Comparison of ENCODE assay signal across 14 mouse cellular contexts in genomic region chr3:30725514-30725913, GRCm38 (mm10). TPM values are rescaled to one million over a fixed set of nuclear protein-coding genes. Genes with fewer than 3 reads are reported as not detected.
DNase-seq lines count a peak whose midpoint lies in the region; ATAC-seq and TF ChIP-seq lines count a peak whose summit lies in the region.
"Had no signal": no experiment of that assay in that cellular context is flagged by ENCODE, and none has a peak within 500 bp of the region (broad histone marks: within the 10 kb centered on the region; RNA-seq: fewer than 3 reads in every experiment).

No protein-coding gene starts in this region.

- H3K27me3 ChIP-seq in heart, embryonic 10.5 days (ENCODE audit: insufficient read depth, poor library complexity, severe bottlenecking), result no peaks in the 10 kb centered on the region
- no peaks in the 10 kb centered on the region for H3K27me3 ChIP-seq in MEL (ENCODE audit: control insufficient read depth in 1 of 2, insufficient read depth in 2 of 2, low read length in 2 of 2)
- H3K27me3 ChIP-seq: limb, embryonic 12.5 days; midbrain, embryonic 13.5 days had no signal

- peak; percentile 87 for ATAC-seq in megakaryocyte progenitor cell, adult 5-6 weeks (replicated peaks; ENCODE audit: poor library complexity)
- no peak for ATAC-seq in frontal cortex, adult (ENCODE audit: low TSS enrichment)
- ATAC-seq: inflammation-experienced regulatory T-cells, adult 6 months; midbrain, embryonic 13.5 days had no signal

- no peaks in the 10 kb centered on the region for H3K79me2 ChIP-seq in MEL (ENCODE audit: control insufficient read depth, insufficient read depth, low read length, poor library complexity)

- H3K4me1 ChIP-seq in heart, embryonic 10.5 days, result 0 out of 2 replicates have a peak, but pooled peaks cover 3% of the 10 kb centered on the region
- peaks cover 5 to 7% of the 10 kb centered on the region in 2 experiments for H3K4me1 ChIP-seq in MEL (ENCODE audit: control insufficient read depth in 1 of 2, insufficient read depth in 2 of 2, low read length in 2 of 2)
- H3K4me1 ChIP-seq: limb, embryonic 12.5 days; midbrain, embryonic 13.5 days had no signal

- TF ChIP-seq CTCF in MEL (IDR thresholded peaks at IDR 0.05 in 2 of 3, conservative IDR thresholded peaks at IDR 0.05 in 1 of 3; ENCODE audit: control insufficient read depth in 1 of 3, insufficient read depth in 1 of 3, low read depth in 2 of 3, low read length in 3 of 3, poor library complexity in 1 of 3, severe bottlenecking in 1 of 3), result peak; percentile 45 to 65 (median 61)

- no peak for TF ChIP-seq POLR2A in MEL (IDR thresholded peaks at IDR 0.05; ENCODE audit: control insufficient read depth in 1 of 2, insufficient read depth in 1 of 2, low read depth in 1 of 2, low read length in 2 of 2, poor library complexity in 1 of 2)

- TF ChIP-seq EP300 in MEL (IDR thresholded peaks at IDR 0.05; ENCODE audit: low read depth in 1 of 2, low read length in 2 of 2), result no peak

- H3K9me3 ChIP-seq in heart, embryonic 10.5 days, result no peaks in the 10 kb centered on the region
- H3K9me3 ChIP-seq in MEL (replicated peaks; ENCODE audit: insufficient read depth, low read length), result no peaks in the 10 kb centered on the region
- H3K9me3 ChIP-seq: limb, embryonic 12.5 days; midbrain, embryonic 13.5 days had no signal

- WGBS in heart, embryonic 10.5 days, result 75% methylated on average over 7 of the region's 7 CpGs

- H3K27ac ChIP-seq in heart, embryonic 10.5 days, result no peak overlapping the region
- H3K27ac ChIP-seq in MEL (ENCODE audit: control insufficient read depth, low read depth, low read length), result no peak overlapping the region
- H3K27ac ChIP-seq: limb, embryonic 12.5 days; midbrain, embryonic 13.5 days had no signal

- no peak overlapping the region for H3K9ac ChIP-seq in MEL (ENCODE audit: control insufficient read depth, low read depth, low read length, poor library complexity, severe bottlenecking)
- H3K9ac ChIP-seq: limb, embryonic 12.5 days; midbrain, embryonic 13.5 days had no signal

- no peak overlapping the region for H3K4me3 ChIP-seq in heart, embryonic 10.5 days
- no peak overlapping the region for H3K4me3 ChIP-seq in MEL (ENCODE audit: control insufficient read depth in 1 of 2, insufficient read depth in 1 of 2, low read depth in 2 of 2, low read length in 2 of 2)
- H3K4me3 ChIP-seq: limb, embryonic 12.5 days; midbrain, embryonic 13.5 days had no signal

- no peaks in the 10 kb centered on the region for H3K36me3 ChIP-seq in heart, embryonic 10.5 days
- H3K36me3 ChIP-seq in MEL (ENCODE audit: control insufficient read depth in 1 of 2, insufficient read depth in 2 of 2, low read length in 2 of 2), result peaks cover 0 to 2% of the 10 kb centered on the region in 2 experiments; a peak in 2 of 4 replicates
- H3K36me3 ChIP-seq: limb, embryonic 12.5 days; midbrain, embryonic 13.5 days had no signal

- peak; percentile 62 for DNase-seq in heart, adult 11 months
- DNase-seq in heart, embryonic 10.5 days (ENCODE audit: low spot score), result no peak
- peak; percentile 8 for DNase-seq in lung, postnatal 36 days
- no peak for DNase-seq in lung, postnatal 4 days
- peak; percentile 62 for DNase-seq in MEL (ENCODE audit: low read depth, low spot score)
- DNase-seq in cerebellum, postnatal 36 days, result no peak
- DNase-seq: cerebellum, adult 9-10 months; thymus, adult 2 months had no signal

- TF ChIP-seq RAD21 in MEL (IDR thresholded peaks at IDR 0.05; ENCODE audit: low read depth, low read length), result peak; percentile 70

TF ChIP-seq in MEL, 35 proteins besides CTCF, POLR2A, EP300 and RAD21:
- TF ChIP-seq E2F4 (IDR thresholded peaks at IDR 0.05; ENCODE audit: borderline replicate concordance, low read depth, low read length), result no peak
- TF ChIP-seq MXI1 (IDR thresholded peaks at IDR 0.05; ENCODE audit: low read depth, low read length), result no peak
- peak; percentile 52 for TF ChIP-seq ZC3H11A (IDR thresholded peaks at IDR 0.05; ENCODE audit: low read depth, low read length)
- TF ChIP-seq SMC3 (IDR thresholded peaks at IDR 0.05; ENCODE audit: low read depth, low read length), result peak; percentile 61
- TF ChIP-seq USF2 (IDR thresholded peaks at IDR 0.05; ENCODE audit: borderline replicate concordance in 1 of 2, insufficient read depth in 1 of 2, low read depth in 1 of 2, low read length in 2 of 2), result no peak
- no peak for TF ChIP-seq SIN3A (IDR thresholded peaks at IDR 0.05; ENCODE audit: low read length)
- TF ChIP-seq MAX (IDR thresholded peaks at IDR 0.05; ENCODE audit: low read length), result no peak
- no peak for TF ChIP-seq MEF2A (IDR thresholded peaks at IDR 0.05; ENCODE audit: extremely low read depth, insufficient replicate concordance, low read depth, low read length, poor library complexity, severe bottlenecking)
- no peak for TF ChIP-seq KAT2A (conservative IDR thresholded peaks at IDR 0.05; ENCODE audit: low read depth, low read length)
- no peak for TF ChIP-seq ZKSCAN1 (IDR thresholded peaks at IDR 0.05; ENCODE audit: low read depth, low read length)
- TF ChIP-seq MYC (IDR thresholded peaks at IDR 0.05; ENCODE audit: low read depth, low read length), result no peak
- no peak for TF ChIP-seq ELF1 (IDR thresholded peaks at IDR 0.05; ENCODE audit: low read depth, low read length)
- no peak for TF ChIP-seq USF1 (IDR thresholded peaks at IDR 0.05; ENCODE audit: low read depth, low read length)

RNA-seq across cellular contexts. Expression of gene Samd7, which starts 20.6 kb away (rescaled TPM):
- polyA plus RNA-seq in heart, embryonic 10.5 days (2016; fragmentation: Nextera tagmentation; extraction: Ambion mirVana), result not detected in 2 replicates
- total RNA-seq in MEL (2012; rRNA removed), result not detected in 2 replicates
- not detected for polyA plus RNA-seq in MEL (2012; ENCODE audit: insufficient read depth in 1 of 2, insufficient read length in 2 of 2, low read depth in 1 of 2, low replicate concordance in 2 of 2, missing spikeins in 1 of 2)
- total RNA-seq in megakaryocyte progenitor cell, adult 5-6 weeks (2015), result not detected in 2 replicates
- not detected in 2 replicates for total RNA-seq in megakaryocyte progenitor cell, adult 5-6 weeks (2017)
- polyA plus RNA-seq: inflammation-experienced regulatory T-cells, adult 6 months; limb, embryonic 12.5 days; midbrain, embryonic 13.5 days; thymus, adult 2 months had no signal

RNA-seq across cellular contexts. Expression of gene Lrrc31, which starts 25.9 kb away (rescaled TPM):
- not detected in 2 replicates for polyA plus RNA-seq in heart, embryonic 10.5 days (2016; fragmentation: Nextera tagmentation; extraction: Ambion mirVana)
- total RNA-seq in MEL (2012; rRNA removed), result 0.07 TPM in 1 of 2 replicates, not detected in the other
- under 1 TPM in 1 of 2 experiments, not detected in 1; 0.03 TPM for polyA plus RNA-seq in MEL (2012; ENCODE audit: insufficient read depth in 1 of 2, insufficient read length in 2 of 2, low read depth in 1 of 2, low replicate concordance in 2 of 2, missing spikeins in 1 of 2)
- total RNA-seq in megakaryocyte progenitor cell, adult 5-6 weeks (2015), result not detected in 2 replicates
- total RNA-seq in megakaryocyte progenitor cell, adult 5-6 weeks (2017), result not detected in 2 replicates
- total RNA-seq: gastrocnemius, postnatal 4 days had no signal
- polyA plus RNA-seq: limb, embryonic 12.5 days had no signal

Comparison
In these comparisons a context has a peak if more than half of its experiments do, and no peak if none do; other contexts are left out.
1. DNase-seq: peak in heart, adult 11 months (single experiment), lung, postnatal 36 days (single experiment) and MEL (single experiment); none in heart, embryonic 10.5 days (single experiment), lung, postnatal 4 days (0 of 2) and cerebellum, postnatal 36 days (0 of 2).